Mouse (Mus musculus) MEL (cell line): Measurements from ENCODE around the gene Uspl1. TPM values are rescaled to one million over a fixed set of nuclear protein-coding genes. Genes with fewer than 3 reads are reported as not detected.

Experiments
- DNase-seq: peaks from one replicate; pipeline ENCODE4 v3.0.0; 2011; ENCODE audit warnings: low read depth, low spot score
- H3K27ac ChIP-seq: 2 replicates; pipeline ENCODE4 v1.5.1; 2012; ENCODE audit warnings: low read depth, mild to moderate bottlenecking, control low read depth, low read length, moderate library complexity; ENCODE audit not compliant: control insufficient read depth
- H3K27me3 ChIP-seq, 2 experiments: fragments of 150-350 bp in 1 of 2; sonication (generic) in 1 of 2; 2 replicates each; pipeline ENCODE4 v1.6.1; 2012; ENCODE audit warnings: low read length in 2 of 2, mild to moderate bottlenecking in 2 of 2, improper control_type of control experiment in 1 of 2, moderate library complexity in 1 of 2; ENCODE audit not compliant: insufficient read depth in 2 of 2, control insufficient read depth in 1 of 2
- H3K36me3 ChIP-seq, 2 experiments: 2 replicates each; pipeline ENCODE4 v1.6.1; 2012 to 2014; ENCODE audit warnings: low read length in 2 of 2, improper control_type of control experiment in 1 of 2, inconsistent platforms in 1 of 2, mild to moderate bottlenecking in 1 of 2; ENCODE audit not compliant: insufficient read depth in 2 of 2, control insufficient read depth in 1 of 2
- H3K4me1 ChIP-seq, 2 experiments: fragments of 150-350 bp in 1 of 2; sonication (generic) in 1 of 2; 2 replicates each; pipeline ENCODE4 v1.6.1; 2012; ENCODE audit warnings: low read length in 2 of 2, improper control_type of control experiment in 1 of 2, mild to moderate bottlenecking in 1 of 2; ENCODE audit not compliant: insufficient read depth in 2 of 2, control insufficient read depth in 1 of 2
- H3K4me3 ChIP-seq, 2 experiments: fragments of 150-350 bp in 1 of 2; sonication (generic) in 1 of 2; 2 replicates each; pipeline ENCODE4 v1.5.1; 2012; ENCODE audit warnings: low read depth in 2 of 2, low read length in 2 of 2, mild to moderate bottlenecking in 2 of 2, moderate library complexity in 2 of 2, control low read depth in 1 of 2, improper control_type of control experiment in 1 of 2; ENCODE audit not compliant: control insufficient read depth in 1 of 2, insufficient read depth in 1 of 2
- H3K79me2 ChIP-seq: 2 replicates; pipeline ENCODE4 v1.6.1; 2012; ENCODE audit warnings: mild to moderate bottlenecking, low read length, moderate library complexity; ENCODE audit not compliant: control insufficient read depth, poor library complexity, insufficient read depth
- H3K9ac ChIP-seq: 2 replicates; pipeline ENCODE4 v1.6.1; 2012; ENCODE audit warnings: low read depth, mild to moderate bottlenecking, control low read depth, low read length, moderate library complexity; ENCODE audit not compliant: control insufficient read depth, poor library complexity, severe bottlenecking
- H3K9me3 ChIP-seq: fragments of 150-350 bp; sonication (generic); replicated peaks from 2 replicates; pipeline ENCODE4 v1.6.1; 2012; ENCODE audit warnings: mild to moderate bottlenecking, low read length, improper control_type of control experiment, moderate library complexity; ENCODE audit not compliant: insufficient read depth
- CHD2 ChIP-seq: IDR thresholded peaks from 2 replicates; pipeline ENCODE4 v1.6.1; 2011; ENCODE audit warnings: low read length, improper control_type of control experiment
- CTCF ChIP-seq, 3 experiments: IDR thresholded peaks in 2 of 3; conservative IDR thresholded peaks in 1 of 3; 2 replicates each; pipeline ENCODE4 v1.5.1; 2011 to 2012; ENCODE audit warnings: low read length in 3 of 3, low read depth in 2 of 3, mild to moderate bottlenecking in 2 of 3, improper control_type of control experiment in 1 of 3, inconsistent platforms in 1 of 3, mixed read lengths in 1 of 3, moderate library complexity in 1 of 3; ENCODE audit not compliant: control insufficient read depth in 1 of 3, insufficient read depth in 1 of 3, poor library complexity in 1 of 3, severe bottlenecking in 1 of 3
- E2F4 ChIP-seq: IDR thresholded peaks from 2 replicates; pipeline ENCODE4 v1.6.1; 2011; ENCODE audit warnings: low read depth, low read length, improper control_type of control experiment, borderline replicate concordance
- EP300 ChIP-seq, 2 experiments: IDR thresholded peaks; 2 replicates each; pipeline ENCODE4 v1.6.1; 2011; ENCODE audit warnings: improper control_type of control experiment in 2 of 2, low read length in 2 of 2, low read depth in 1 of 2, mild to moderate bottlenecking in 1 of 2
- KAT2A ChIP-seq: conservative IDR thresholded peaks from 2 replicates; pipeline ENCODE4 v1.6.1; 2012; ENCODE audit warnings: low read depth, low read length, improper control_type of control experiment, inconsistent platforms
- MAX ChIP-seq: IDR thresholded peaks from 2 replicates; pipeline ENCODE4 v1.6.1; 2011; ENCODE audit warnings: low read length, improper control_type of control experiment
- MAZ ChIP-seq: IDR thresholded peaks from 2 replicates; pipeline ENCODE4 v1.6.1; 2012; ENCODE audit warnings: low read depth, mild to moderate bottlenecking, inconsistent platforms, low read length, improper control_type of control experiment
- MEF2A ChIP-seq: IDR thresholded peaks from 2 replicates; pipeline ENCODE4 v1.6.1; 2014; ENCODE audit warnings: low read depth, mild to moderate bottlenecking, inconsistent platforms, low read length, improper control_type of control experiment; ENCODE audit not compliant: poor library complexity, insufficient replicate concordance, severe bottlenecking; ENCODE audit errors: extremely low read depth
- MXI1 ChIP-seq: IDR thresholded peaks from 2 replicates; pipeline ENCODE4 v1.6.1; 2011; ENCODE audit warnings: mild to moderate bottlenecking, low read depth, low read length, improper control_type of control experiment
- MYB ChIP-seq: IDR thresholded peaks from 2 replicates; pipeline ENCODE4 v1.6.1; 2011; ENCODE audit warnings: mild to moderate bottlenecking, low read depth, low read length, improper control_type of control experiment
- NELFE ChIP-seq: IDR thresholded peaks from 2 replicates; pipeline ENCODE4 v1.6.1; 2011; ENCODE audit warnings: low read depth, low read length, improper control_type of control experiment
- NRF1 ChIP-seq: IDR thresholded peaks from 2 replicates; pipeline ENCODE4 v1.6.1; 2014; ENCODE audit warnings: low read depth, mild to moderate bottlenecking, inconsistent platforms, low read length, improper control_type of control experiment, moderate library complexity; ENCODE audit not compliant: poor library complexity, insufficient read depth, severe bottlenecking
- POLR2A ChIP-seq, 2 experiments: IDR thresholded peaks; 2 replicates each; pipeline ENCODE4 v1.6.1; 2011 to 2012; ENCODE audit warnings: low read length in 2 of 2, mild to moderate bottlenecking in 2 of 2, control low read depth in 1 of 2, improper control_type of control experiment in 1 of 2, low read depth in 1 of 2, moderate library complexity in 1 of 2; ENCODE audit not compliant: control insufficient read depth in 1 of 2, insufficient read depth in 1 of 2, poor library complexity in 1 of 2
- POLR2AphosphoS2 ChIP-seq: IDR thresholded peaks from 2 replicates; pipeline ENCODE4 v1.6.1; 2011; ENCODE audit warnings: low read length, improper control_type of control experiment
- RAD21 ChIP-seq: IDR thresholded peaks from 2 replicates; pipeline ENCODE4 v1.6.1; 2011; ENCODE audit warnings: mild to moderate bottlenecking, low read depth, low read length, improper control_type of control experiment
- SIN3A ChIP-seq: IDR thresholded peaks from 2 replicates; pipeline ENCODE4 v1.6.1; 2012; ENCODE audit warnings: low read length, improper control_type of control experiment, inconsistent platforms
- TAL1 ChIP-seq: IDR thresholded peaks from 2 replicates; pipeline ENCODE4 v1.6.1; 2012; ENCODE audit warnings: mild to moderate bottlenecking, inconsistent platforms, low read length, moderate library complexity, mixed read lengths
- TBP ChIP-seq: IDR thresholded peaks from 2 replicates; pipeline ENCODE4 v1.8.0; 2011; ENCODE audit warnings: low read depth, low read length, improper control_type of control experiment
- TCF12 ChIP-seq: IDR thresholded peaks from 2 replicates; pipeline ENCODE4 v1.6.1; 2014; ENCODE audit warnings: low read depth, mild to moderate bottlenecking, inconsistent platforms, low read length, improper control_type of control experiment, moderate library complexity
- USF2 ChIP-seq, 2 experiments: IDR thresholded peaks; 2 replicates each; pipeline ENCODE4 v1.6.1; 2011 to 2012; ENCODE audit warnings: improper control_type of control experiment in 2 of 2, low read length in 2 of 2, borderline replicate concordance in 1 of 2, inconsistent platforms in 1 of 2, low read depth in 1 of 2, mild to moderate bottlenecking in 1 of 2; ENCODE audit not compliant: insufficient read depth in 1 of 2
- polyA plus RNA-seq, 2 experiments: library from polyadenylated mRNA; stranded (reverse) in 1 of 2; unstranded in 1 of 2; fragments of >175 nt in 1 of 2; fragments of >200 nt in 1 of 2; gene quantifications; 2 replicates each; pipeline versions ENCODE4 v1.2.1 to v1.2.4; 2012; ENCODE audit warnings: low replicate concordance in 2 of 2, low read depth in 1 of 2; ENCODE audit not compliant: insufficient read length in 2 of 2, insufficient read depth in 1 of 2, missing spikeins in 1 of 2
- total RNA-seq: library from RNA; depleted of rRNA; stranded (reverse); fragments of 300-350 nt; gene quantifications from 2 replicates; pipeline ENCODE4 v1.2.3, GENCODE M21; 2012

Uspl1 gene
- total and polyA plus RNA-seq, 3 experiments: 68.5 to 179 (median 94.4) TPM

- Histone ChIP-seq H3K36me3 (peaks cover 0 to 11% of the 10 kb centered on the region in 2 experiments; a peak in 2 of 4 replicates), H3K27ac (peak overlapping the region; percentile 94), H3K9me3 (no peaks in the 10 kb centered on the region), H3K4me3 (peak overlapping the region; percentile 70 to 77), H3K9ac (peak overlapping the region; percentile 78), H3K79me2 (no peaks in the 10 kb centered on the region; the same call in 1 of the 2 replicates), H3K4me1 (peaks cover 2 to 10% of the 10 kb centered on the region in 2 experiments; a peak in 3 of 4 replicates), H3K27me3 (no peaks in the 10 kb centered on the region)
- DNase-seq: peak; percentile 49
- no peak; a peak in 1 of 4 replicates for TF ChIP-seq EP300 (IDR thresholded peaks at IDR 0.05; ENCODE audit: low read depth in 1 of 2, low read length in 2 of 2)
- TF ChIP-seq POLR2A (IDR thresholded peaks at IDR 0.05; ENCODE audit: control insufficient read depth in 1 of 2, insufficient read depth in 1 of 2, low read depth in 1 of 2, low read length in 2 of 2, poor library complexity in 1 of 2): no peak
- no peak for TF ChIP-seq MXI1
- TF ChIP-seq TBP: no peak
- TF ChIP-seq CHD2: no peak
- TF ChIP-seq MEF2A: no peak
- TF ChIP-seq MYB: no peak
- TF ChIP-seq USF2 (IDR thresholded peaks at IDR 0.05; ENCODE audit: borderline replicate concordance in 1 of 2, insufficient read depth in 1 of 2, low read depth in 1 of 2, low read length in 2 of 2): no peak
- TF ChIP-seq CTCF (IDR thresholded peaks at IDR 0.05 in 2 of 3, conservative IDR thresholded peaks at IDR 0.05 in 1 of 3; ENCODE audit: control insufficient read depth in 1 of 3, insufficient read depth in 1 of 3, low read depth in 2 of 3, low read length in 3 of 3, poor library complexity in 1 of 3, severe bottlenecking in 1 of 3): no peak
- no peak for TF ChIP-seq TCF12
- no peak for TF ChIP-seq KAT2A
- TF ChIP-seq TAL1: no peak
- no peak for TF ChIP-seq POLR2AphosphoS2
- TF ChIP-seq NRF1: no peak
These were observed 45.6 kb downstream of the Uspl1 start for GRCm38 (mm10) chr5:149229619-149230339.

DNA sequence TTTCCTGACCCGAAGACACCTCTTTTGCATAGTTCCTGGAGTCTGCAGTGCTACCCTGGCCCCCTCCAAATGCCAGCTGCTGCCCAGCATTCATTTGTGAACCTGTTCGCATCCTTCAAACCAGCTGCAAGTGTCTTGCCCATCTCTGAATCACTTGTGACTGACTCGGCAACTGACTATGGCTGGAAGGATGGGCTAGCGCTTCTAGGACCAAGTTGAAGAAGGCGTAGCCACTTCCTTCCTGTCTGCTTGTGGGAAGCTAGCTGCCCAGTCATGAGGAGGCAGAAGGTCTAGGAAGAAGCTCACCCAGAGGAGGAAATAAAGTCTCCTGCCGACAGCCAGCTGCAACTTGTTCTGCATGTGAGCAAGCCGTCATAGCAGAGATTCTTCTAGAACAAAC, 50.9 kb downstream of the Uspl1 start:
- no peaks in the 10 kb centered on the region for H3K79me2 ChIP-seq
- DNase-seq: no peak
- H3K36me3 ChIP-seq: peaks cover 0 to under 1% of the 10 kb centered on the region in 2 experiments; a peak in 2 of 4 replicates
- no peaks in the 10 kb centered on the region for H3K27me3 ChIP-seq
- H3K4me3 ChIP-seq: no peak overlapping the region
- no peaks in the 10 kb centered on the region for H3K9me3 ChIP-seq
- no peak overlapping the region for H3K9ac ChIP-seq
- peaks cover under 1 to 16% of the 10 kb centered on the region in 2 experiments; a peak in 3 of 4 replicates for H3K4me1 ChIP-seq
- TF ChIP-seq MAZ: no peak
- TF ChIP-seq MAX: no peak
- TF ChIP-seq NELFE: no peak
- TF ChIP-seq RAD21: no peak
- no peak for TF ChIP-seq E2F4
- TF ChIP-seq SIN3A: no peak
- no peak overlapping the region for H3K27ac ChIP-seq
